Mouse (Mus musculus) layer of hippocampus, adult 18-20 months (tissue): ENCODE results near the gene Gtf2h5. TPM values are rescaled to one million over a fixed set of nuclear protein-coding genes. Genes with fewer than 3 reads are reported as not detected.

ENCODE experiments used
- DNase-seq, 2 experiments: peaks; one replicate each; pipeline ENCODE4 v3.0.0; 2022; ENCODE audit warnings: low spot score in 2 of 2
- microRNA-seq, 2 experiments: library from miRNA; unstranded; fragments of <30 nt; microRNA quantifications; one replicate each; pipeline ENCODE4 v1.2.0; 2021
- total RNA-seq, 2 experiments: library from RNA; stranded (reverse); gene quantifications; 2 replicates each; pipeline ENCODE4 v1.2.3; 2021

Gtf2h5 gene
- total RNA-seq, 2 experiments from 2014 or later: 131 to 132 TPM

DNA sequence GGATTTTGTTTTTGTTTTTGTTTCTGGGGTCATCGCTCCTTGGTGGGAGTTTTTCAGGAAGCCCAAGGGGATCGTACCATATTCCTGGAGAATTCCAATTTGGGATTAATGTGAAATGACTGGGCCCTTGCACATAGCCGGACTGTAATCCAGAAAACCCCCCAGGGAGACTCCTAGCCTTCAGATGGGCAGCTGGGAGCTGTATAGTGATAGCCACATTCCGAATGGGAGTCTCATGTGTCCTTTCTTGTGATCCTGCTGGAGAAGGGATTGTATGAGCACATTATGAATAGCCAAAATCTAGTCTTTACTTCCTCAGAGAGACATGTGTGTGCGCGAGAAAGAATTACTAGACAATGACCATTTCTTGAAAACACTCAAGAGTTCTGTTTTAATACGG is 28.6 kb downstream of the Gtf2h5 start:
- no peak for DNase-seq

DNA sequence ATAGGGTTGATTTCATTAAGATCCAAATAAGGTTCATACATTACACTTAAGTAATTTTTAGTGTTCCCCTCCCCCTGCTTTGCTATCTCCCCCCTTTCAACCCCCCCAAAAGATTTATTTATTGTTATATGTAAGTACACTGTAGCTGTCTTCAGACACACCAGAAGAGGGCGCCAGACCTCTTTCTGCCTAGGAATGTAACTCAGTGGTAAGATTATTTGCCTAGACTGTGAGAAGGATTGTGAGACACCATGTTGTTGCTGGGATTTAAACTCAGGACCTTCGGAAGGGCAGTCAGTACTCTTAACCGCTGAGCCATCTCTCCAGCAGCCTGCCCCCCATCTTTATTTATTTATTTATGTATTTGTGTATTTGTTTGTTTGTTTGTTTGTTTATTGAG is 31.4 kb downstream of the Gtf2h5 start:
- DNase-seq: no peak

DNA sequence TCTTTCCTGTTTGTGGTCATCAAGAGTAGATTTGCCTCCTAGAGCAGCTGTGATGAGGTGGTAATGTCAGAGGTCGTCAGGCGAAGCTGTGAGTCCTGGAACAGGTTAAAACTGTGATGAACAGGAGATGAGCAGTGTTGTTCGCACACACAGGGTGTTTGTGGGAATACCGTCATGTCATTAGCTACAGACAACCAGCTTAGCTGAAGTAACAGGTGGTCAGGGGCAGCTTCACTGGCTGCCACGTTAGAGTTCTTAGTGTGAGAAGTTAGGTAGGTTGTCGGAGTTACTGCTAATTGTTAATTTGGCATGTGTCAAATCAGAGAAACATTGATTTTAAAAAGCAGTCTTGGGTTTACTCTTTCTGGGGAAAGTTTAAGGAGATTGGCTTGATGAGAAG is 34.1 kb downstream of the Gtf2h5 start:
- DNase-seq: no peak

DNA sequence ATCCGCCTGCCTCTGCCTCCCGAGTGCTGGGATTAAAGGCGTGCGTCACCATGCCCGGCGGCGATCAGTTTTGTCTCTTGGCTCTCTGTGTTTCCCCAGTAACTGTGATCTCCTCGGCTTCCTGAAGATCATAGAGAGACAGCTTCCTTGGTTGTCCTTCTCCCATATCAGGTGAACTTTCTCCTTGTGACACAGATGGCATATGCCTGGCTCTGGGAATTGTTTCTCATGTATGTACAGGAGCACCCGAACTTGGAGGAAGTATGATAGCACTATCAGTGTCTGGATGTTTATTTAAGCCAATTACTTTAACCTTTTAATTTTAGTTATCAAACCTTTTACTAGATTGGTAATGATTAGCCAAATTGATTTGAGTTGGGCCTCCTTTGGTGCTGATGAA is 35.5 kb downstream of the Gtf2h5 start:
- no peak for DNase-seq

DNA sequence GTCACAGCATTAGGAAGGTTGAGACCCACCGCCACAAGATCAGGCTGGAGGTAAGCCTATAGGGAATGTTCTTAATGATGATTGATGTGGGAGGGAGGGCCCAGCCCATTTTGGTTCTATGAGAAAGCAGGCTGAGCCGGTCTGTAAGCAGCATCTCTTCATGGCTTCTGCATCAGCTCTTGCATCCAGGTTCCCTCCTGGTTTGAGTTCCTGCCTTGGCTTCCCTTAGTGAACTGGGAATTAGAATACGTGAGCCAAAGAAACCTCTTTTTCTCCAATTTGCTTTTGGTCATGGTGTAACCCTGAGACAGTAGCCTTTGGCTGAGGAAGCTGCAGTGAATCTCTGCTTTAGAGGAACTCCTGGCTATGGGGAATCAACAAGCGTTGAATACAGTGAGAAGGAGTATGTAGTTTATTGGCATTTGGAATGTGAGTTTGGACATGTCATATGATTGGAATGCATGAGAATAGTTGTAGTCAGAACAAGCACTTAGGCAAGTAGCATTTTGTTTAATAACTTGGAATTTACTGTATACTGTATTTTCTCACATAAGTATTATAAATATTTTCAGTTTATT is 37.7 kb downstream of the Gtf2h5 start:
- DNase-seq: no peak

DNA sequence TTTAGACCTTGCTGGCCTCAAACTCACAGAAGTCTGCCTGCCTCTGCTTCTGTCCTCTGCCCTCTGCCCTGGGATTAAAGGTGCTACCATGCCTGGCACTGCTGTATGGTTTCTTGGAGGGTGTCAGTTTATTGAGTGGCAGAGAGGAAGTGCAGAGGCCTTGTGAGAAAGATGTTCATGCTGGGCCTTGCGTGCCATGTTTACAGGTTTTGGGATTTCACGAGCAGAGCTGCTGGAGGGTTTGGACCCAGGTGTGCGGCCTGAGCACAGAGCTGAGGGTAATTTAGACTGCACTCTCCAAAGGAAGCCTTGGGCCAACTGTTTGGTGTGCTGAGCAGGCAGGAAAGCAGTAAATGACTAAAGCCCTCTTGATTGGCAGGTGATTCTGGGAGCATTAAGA is 38.3 kb downstream of the Gtf2h5 start:
- no peak for DNase-seq

DNA sequence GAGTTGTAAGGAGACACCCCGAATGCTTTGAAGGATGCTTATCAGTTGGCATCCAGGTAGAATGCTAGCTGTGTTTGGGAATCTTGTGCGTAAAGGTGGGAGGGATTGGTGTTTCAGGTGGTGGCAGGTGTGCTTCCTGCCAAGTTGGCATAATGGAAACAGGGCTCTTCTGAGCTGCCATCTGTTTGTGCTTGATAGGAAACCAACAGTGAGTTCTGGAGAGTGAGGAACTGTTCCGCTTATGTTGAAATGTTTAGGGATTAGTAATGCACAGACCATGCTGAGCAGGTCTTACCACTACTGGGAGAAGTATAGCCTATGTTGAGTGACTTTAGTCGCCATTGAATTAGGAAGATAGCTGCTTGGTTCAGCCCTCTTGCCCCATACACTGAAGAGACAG is 39.3 kb downstream of the Gtf2h5 start:
- DNase-seq: peak in 1 of 2 experiments; percentile 22

DNA sequence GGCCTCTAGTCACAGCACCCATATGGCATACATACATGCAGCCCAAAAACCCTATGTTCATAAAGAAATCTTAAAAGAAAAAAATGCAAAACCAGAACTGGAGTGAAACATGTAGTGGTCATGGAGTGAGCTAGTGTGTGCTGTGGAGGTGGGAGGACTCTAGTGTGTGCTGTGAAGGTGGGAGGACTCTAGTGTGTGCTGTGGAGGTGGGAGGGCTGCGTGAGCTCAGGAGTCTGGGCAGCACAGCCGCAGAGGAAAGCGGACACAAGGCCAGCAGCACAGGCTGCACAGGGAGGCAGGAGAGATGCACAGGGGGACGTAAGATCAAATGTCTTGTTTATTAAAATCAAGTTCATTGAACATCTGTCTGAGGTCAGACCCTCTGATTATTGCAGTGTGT is 44.2 kb downstream of the Gtf2h5 start:
- no peak for DNase-seq

DNA sequence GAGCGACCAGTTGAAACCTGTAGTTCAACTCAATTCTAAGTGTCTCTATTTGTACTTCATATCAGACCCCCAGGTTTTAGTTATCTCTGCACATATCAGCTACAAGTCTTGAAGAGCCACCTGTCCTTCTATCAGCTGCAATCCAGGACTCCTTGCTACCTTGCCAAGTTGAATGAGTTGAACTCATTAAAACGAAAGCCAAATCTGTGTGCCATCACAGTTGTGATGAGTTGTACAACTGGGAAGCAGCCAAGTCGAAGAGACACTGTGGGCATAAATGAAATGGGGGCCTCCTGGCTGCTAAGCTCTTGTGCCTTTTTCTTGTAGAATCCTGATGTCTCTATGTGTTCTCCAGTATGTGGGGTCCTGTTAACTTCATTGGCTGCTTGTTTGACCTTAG is 45.9 kb downstream of the Gtf2h5 start:
- DNase-seq: peak in 1 of 2 experiments; percentile 31

DNA sequence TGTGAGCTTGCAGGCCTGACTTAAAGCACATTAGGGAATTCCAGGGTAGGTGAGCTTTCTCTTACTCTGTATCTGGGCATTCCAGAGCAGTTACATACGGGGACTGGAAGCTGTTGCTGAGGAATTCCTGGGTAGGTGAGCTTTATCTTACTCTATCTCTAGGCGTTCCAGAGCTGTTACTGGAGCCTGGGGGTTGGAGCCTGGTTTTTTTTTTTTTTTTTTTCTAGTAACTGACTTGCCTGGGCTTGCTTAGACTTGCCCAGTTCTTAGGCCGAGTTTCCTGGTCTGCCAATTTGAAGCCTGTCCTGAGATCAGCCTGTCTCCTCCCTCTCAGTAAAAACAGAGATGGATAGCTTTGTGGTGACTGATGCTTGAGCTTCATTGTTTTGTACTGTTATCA is 48.5 kb downstream of the Gtf2h5 start:
- no peak for DNase-seq

DNA sequence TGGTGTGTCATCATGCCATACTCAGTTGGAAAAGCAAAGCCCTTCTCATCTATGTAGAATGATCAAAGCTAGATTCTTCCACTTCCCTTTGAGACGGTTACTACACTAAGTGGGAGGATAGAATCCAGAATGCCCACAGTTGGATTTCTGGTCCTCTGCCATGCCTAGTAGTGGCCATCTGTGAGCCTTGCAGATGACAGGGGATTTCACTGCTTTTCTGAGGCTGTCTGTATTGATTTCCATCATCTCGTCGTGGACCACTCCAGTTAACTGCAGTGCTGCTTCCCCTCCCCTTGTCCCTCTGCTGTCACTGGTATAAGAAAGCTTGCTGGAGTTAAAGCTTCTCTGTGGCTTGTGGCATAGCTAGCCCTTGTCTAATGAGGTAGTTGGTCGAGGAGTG is 49.8 kb downstream of the Gtf2h5 start:
- DNase-seq: peak; percentile 32 to 39

DNA sequence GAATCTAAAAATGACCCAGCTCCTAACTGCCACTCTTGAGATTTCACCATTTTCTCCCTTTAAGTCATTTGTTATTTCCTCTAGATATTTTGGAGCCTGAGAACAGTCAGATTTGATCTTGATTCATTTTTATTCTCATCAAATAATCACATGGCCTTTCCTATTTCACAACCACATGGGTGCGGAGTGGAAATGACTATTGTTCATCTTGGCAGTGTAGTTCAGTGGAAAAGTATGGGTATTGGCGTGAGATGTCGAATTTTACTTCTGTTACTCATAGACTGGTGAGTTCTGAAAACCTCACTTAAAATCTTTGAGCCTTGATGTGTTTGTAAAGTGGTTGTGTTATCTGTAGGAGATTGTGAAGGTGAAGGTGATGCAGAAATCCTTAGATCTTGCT is 51.5 kb downstream of the Gtf2h5 start:
- no peak for DNase-seq

Small RNA genes lying within 50 kb of the gene (microRNA-seq; reads per million reads assigned to microRNA genes)
- gene Gm22774: 0 reads per million in 2 experiments

Other genes with a start within 250 kb of the Gtf2h5 start
- gene Snx9, start 238.5 kb upstream of the Gtf2h5 start, total RNA-seq: 10 to 100 TPM; 15.2 to 15.3 TPM
- 10 to 100 TPM; 71.8 to 73.5 TPM for gene Synj2, start 138.5 kb upstream of the Gtf2h5 start, total RNA-seq
- gene Serac1, start within 50 bp of the Gtf2h5 start, total RNA-seq: 10 to 100 TPM; 16.0 to 17.1 TPM
- gene Tulp4, start 26.7 kb downstream of the Gtf2h5 start, total RNA-seq: 100 to 1,000 TPM; 309 to 329 TPM
- gene Tmem181a, start 177.1 kb downstream of the Gtf2h5 start, total RNA-seq: 10 to 100 TPM; 45.8 to 48.6 TPM
- gene Dynlt1a, start 237.7 kb downstream of the Gtf2h5 start, total RNA-seq: 1 to 10 TPM; 9.2 to 9.4 TPM